Mouse (Mus musculus) NIH3T3 (cell line): ENCODE results near the gene Cd40.

Experiments
- DNase-seq: peaks from one replicate; pipeline ENCODE4 v3.0.0-alpha.2; 2012; ENCODE audit warnings: low read depth

Cd40 gene

GRCm38 (mm10) chr2:165102920-165103319 is 47.5 kb downstream of the Cd40 start:
- DNase-seq: no peak

DNA sequence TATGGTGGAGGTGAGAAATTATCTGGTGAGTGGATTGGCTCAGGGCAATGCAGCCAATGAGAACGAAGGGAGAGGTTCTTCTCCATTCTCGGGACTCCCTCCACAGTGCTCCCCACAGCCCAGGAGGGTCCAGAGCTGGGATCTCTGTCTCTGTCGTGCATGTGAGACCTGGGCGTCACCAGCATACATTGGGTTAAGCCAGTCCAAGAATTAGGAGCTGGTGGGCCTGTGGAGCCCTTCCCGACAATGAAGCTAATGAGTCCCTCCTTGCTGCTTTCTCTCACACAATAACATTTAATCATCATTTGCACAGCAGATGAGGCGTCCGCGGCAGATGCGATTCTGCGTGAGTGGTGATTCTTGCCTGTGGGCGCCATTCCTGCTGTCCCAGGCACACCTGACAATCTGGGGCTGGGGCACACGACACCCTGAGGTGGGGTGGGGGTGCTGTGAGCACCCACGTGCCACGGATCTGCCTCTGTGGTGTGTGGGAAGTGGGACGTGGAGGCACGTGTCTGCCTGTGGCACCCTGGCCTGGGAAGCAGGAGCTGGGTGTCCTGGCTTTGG is 50.2 kb downstream of the Cd40 start:
- DNase-seq: no peak

GRCm38 (mm10) chr2:165106585-165106984 is 51.2 kb downstream of the Cd40 start:
- no peak for DNase-seq

GRCm38 (mm10) chr2:165112149-165112548 is 56.7 kb downstream of the Cd40 start:
- DNase-seq: no peak

- no peak for DNase-seq
Measured at GRCm38 (mm10) chr2:165113733-165114132, 58.3 kb downstream of the Cd40 start.

DNA sequence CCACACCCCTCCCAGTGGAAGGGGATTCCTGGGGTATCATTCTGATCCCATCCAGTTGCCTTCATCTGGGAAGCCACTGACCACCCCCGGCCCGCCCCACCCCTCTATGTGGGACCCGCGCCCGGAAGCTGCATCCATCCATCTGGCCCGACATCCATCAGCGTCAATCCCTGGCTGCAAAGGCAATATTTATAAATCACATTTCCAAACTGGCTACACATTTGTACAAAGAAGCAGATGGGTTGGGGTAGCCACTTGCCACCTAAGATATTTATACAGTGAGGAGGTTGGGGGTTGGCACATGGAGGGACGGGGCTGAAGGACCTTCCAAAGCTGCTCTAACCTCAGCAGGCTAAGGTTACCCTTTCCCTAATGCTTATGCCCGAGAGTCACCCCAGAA is 65.3 kb downstream of the Cd40 start:
- DNase-seq: no peak

DNA sequence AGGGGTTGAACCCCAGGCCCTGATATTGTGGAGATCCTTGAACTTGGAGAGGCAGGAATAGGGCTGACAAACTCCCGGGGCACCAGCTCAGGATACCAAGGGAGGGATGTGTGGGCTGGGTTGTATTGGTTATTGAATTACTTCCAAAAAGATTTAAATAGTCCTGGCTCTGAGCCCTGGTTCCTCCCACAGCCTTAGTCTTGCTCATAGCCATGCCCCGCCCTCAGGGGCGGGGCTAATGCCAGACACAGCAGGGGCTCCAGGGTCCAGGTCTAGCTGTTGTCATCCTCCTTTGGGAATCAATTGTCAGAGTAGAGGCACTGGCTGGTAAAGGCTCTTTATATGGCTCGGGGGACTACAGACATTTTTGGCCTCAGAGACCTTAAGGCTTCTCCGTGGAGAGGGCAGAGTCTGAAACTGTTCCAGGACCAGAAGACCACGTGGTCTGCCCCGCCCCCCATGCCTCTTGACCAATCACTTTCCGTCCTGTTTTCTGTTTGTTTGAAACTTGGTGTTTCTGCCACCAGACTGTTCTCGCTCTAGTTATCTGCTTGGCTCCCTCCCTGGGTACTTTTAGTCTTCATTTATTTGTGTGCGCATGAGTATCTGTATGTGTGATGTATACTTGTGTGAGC is 65.9 kb downstream of the Cd40 start:
- DNase-seq: peak; percentile 68
